Mouse (Mus musculus): ENCODE measurements at regions not wholly inside any gene's neighbourhood (a gene's known extent, or its start where the extent isn't known, plus 50 kb on each side); places are given as distances from the start of the nearest gene placed in this dataset.

GRCm38 (mm10) chr5:90164434-90164833 is 59.4 kb downstream of the Cox18 start:
- H3K36me3 ChIP-seq (ENCODE audit: insufficient read depth, low read length), result no peaks in the 10 kb centered on the region
- no peak overlapping the region for H3K9ac ChIP-seq (replicated peaks; ENCODE audit: low read length)
- H3K4me1 ChIP-seq (ENCODE audit: insufficient read depth, low read length), result peaks cover 4% of the 10 kb centered on the region; the same call in 1 of the 2 replicates
- H3K9me3 ChIP-seq (ENCODE audit: low read length), result no peaks in the 10 kb centered on the region
- H3K4me2 ChIP-seq (replicated peaks; ENCODE audit: low read depth, low read length), result no peak overlapping the region
- H3K4me3 ChIP-seq (ENCODE audit: low read length), result no peak overlapping the region
- no peaks in the 10 kb centered on the region for H3K27me3 ChIP-seq (ENCODE audit: insufficient read depth, low read length)
- no peak for ATAC-seq (ENCODE audit: low FRiP score, low TSS enrichment)
- WGBS, result 74% methylated on average over 8 of the region's 8 CpGs
- no peak overlapping the region for H3K27ac ChIP-seq (ENCODE audit: low read length)

DNA sequence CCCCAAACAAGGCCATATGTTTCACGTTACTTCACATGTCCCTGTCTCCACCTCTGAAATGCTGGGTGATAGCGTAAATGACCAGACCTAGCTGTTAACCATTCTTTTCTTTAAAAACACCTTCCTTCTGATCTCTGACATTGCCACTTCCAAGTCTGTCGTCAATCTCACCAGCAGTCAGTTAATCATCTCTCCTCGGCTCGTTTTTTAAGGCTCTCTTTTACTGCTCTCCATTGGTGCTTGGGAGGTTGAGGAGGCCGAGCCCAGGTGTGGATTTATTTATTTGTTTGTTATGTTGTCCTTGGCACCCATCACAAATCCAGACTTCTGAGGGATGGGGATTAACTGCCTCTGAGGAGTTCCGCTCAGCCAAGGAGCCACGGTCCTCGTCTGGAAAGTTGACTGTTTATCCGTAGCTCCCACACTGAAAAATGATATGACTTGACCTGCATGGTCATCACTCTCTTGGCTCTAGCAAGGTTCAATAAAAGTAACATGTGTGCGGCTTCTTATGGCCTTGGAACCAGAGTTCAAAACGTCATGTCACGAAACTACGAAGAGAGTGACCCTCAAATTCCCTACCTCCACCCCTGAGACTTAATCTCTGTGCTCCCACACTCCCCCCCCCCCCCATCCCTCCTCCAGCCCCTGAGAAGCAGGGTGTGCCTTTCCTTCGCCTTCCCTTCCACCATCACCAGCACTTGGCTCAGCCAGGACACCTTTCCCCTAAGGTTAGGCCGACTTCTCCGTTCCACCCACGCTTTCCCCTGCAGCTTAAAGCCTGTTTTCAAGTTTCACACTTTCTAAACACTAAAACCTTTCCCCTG is 60.6 kb downstream of the Cox18 start:
- peak; percentile 78 for ATAC-seq (ENCODE audit: low FRiP score, low TSS enrichment)
- Histone ChIP-seq H3K4me1 (ENCODE audit: insufficient read depth, low read length) (peaks cover 4% of the 10 kb centered on the region; the same call in 1 of the 2 replicates), H3K4me2 (replicated peaks; ENCODE audit: low read depth, low read length) (no peak overlapping the region), H3K4me3 (ENCODE audit: low read length) (no peak overlapping the region), H3K27me3 (ENCODE audit: insufficient read depth, low read length) (no peaks in the 10 kb centered on the region), H3K9me3 (ENCODE audit: low read length) (no peaks in the 10 kb centered on the region), H3K36me3 (ENCODE audit: insufficient read depth, low read length) (no peaks in the 10 kb centered on the region), H3K27ac (ENCODE audit: low read length) (no peak overlapping the region), H3K9ac (replicated peaks; ENCODE audit: low read length) (no peak overlapping the region)
- 21% methylated on average over 18 of the region's 18 CpGs for WGBS

DNA sequence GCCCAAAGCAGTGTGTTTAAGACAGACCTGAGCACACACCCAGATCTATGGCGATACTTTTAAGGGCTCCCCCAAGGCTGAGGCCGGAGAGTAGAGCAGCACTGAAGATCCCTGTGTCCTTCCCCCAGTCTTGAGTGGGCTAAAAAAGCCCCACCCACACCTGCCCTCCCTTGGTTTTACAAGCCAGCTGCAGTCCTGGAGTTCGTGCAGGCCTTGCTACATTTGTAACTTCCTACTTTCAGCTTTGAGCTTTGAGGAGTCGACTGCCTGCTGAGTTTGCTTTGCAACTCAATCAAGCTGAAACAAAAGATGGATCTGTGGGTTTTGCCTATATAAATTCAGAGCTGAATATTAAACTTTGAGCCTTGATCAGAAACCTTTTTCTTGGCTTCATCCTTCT is 63.5 kb downstream of the Cox18 start:
- Histone ChIP-seq H3K4me2 (replicated peaks; ENCODE audit: low read depth, low read length) (no peak overlapping the region), H3K4me1 (ENCODE audit: insufficient read depth, low read length) (peaks cover 4% of the 10 kb centered on the region; the same call in 1 of the 2 replicates), H3K27ac (ENCODE audit: low read length) (no peak overlapping the region), H3K36me3 (ENCODE audit: insufficient read depth, low read length) (no peaks in the 10 kb centered on the region), H3K9me3 (ENCODE audit: low read length) (no peaks in the 10 kb centered on the region), H3K27me3 (ENCODE audit: insufficient read depth, low read length) (no peaks in the 10 kb centered on the region), H3K9ac (replicated peaks; ENCODE audit: low read length) (no peak overlapping the region), H3K4me3 (ENCODE audit: low read length) (no peak overlapping the region)
- WGBS, result 62% methylated on average over 4 of the region's 4 CpGs
- ATAC-seq (ENCODE audit: low FRiP score, low TSS enrichment), result no peak

DNA sequence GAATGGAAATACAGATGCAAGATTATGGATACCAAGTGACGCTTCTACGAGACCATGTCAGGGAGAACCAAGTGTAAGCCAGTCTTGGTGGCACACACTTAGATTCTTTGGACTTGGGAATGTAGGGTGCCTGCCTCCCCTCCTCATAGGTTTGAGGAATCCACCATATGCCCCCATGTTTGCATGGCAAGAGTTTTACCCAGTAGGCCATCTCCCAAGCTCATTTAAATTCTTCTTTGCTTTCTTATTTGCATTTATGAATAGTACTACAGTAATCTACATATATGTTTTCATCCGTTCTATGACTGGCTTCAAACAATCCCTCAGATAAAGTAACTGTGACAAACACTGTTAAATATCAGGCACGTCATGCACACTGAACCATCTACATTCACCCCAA is 67.3 kb downstream of the Cox18 start:
- no peaks in the 10 kb centered on the region for H3K9me3 ChIP-seq (ENCODE audit: low read length)
- no peaks in the 10 kb centered on the region for H3K4me1 ChIP-seq (ENCODE audit: insufficient read depth, low read length)
- no peak overlapping the region for H3K27ac ChIP-seq (ENCODE audit: low read length)
- H3K9ac ChIP-seq (replicated peaks; ENCODE audit: low read length), result no peak overlapping the region
- H3K4me3 ChIP-seq (ENCODE audit: low read length), result no peak overlapping the region
- no peak for ATAC-seq (ENCODE audit: low FRiP score, low TSS enrichment)
- 95% methylated on average over 4 of the region's 4 CpGs for WGBS
- H3K4me2 ChIP-seq (replicated peaks; ENCODE audit: low read depth, low read length), result no peak overlapping the region
- no peaks in the 10 kb centered on the region for H3K36me3 ChIP-seq (ENCODE audit: insufficient read depth, low read length)
- no peaks in the 10 kb centered on the region for H3K27me3 ChIP-seq (ENCODE audit: insufficient read depth, low read length)

GRCm38 (mm10) chr5:90149611-90150532 is 73.9 kb downstream of the Cox18 start:
- Histone ChIP-seq H3K9ac (replicated peaks; ENCODE audit: low read length) (no peak overlapping the region), H3K4me3 (ENCODE audit: low read length) (no peak overlapping the region), H3K9me3 (ENCODE audit: low read length) (no peaks in the 10 kb centered on the region), H3K36me3 (ENCODE audit: insufficient read depth, low read length) (no peaks in the 10 kb centered on the region), H3K4me1 (ENCODE audit: insufficient read depth, low read length) (no peaks in the 10 kb centered on the region), H3K27ac (ENCODE audit: low read length) (no peak overlapping the region), H3K27me3 (ENCODE audit: insufficient read depth, low read length) (no peaks in the 10 kb centered on the region), H3K4me2 (replicated peaks; ENCODE audit: low read depth, low read length) (no peak overlapping the region)
- WGBS, result 56% methylated on average over 22 of the region's 22 CpGs
- no peak for ATAC-seq (ENCODE audit: low FRiP score, low TSS enrichment)

DNA sequence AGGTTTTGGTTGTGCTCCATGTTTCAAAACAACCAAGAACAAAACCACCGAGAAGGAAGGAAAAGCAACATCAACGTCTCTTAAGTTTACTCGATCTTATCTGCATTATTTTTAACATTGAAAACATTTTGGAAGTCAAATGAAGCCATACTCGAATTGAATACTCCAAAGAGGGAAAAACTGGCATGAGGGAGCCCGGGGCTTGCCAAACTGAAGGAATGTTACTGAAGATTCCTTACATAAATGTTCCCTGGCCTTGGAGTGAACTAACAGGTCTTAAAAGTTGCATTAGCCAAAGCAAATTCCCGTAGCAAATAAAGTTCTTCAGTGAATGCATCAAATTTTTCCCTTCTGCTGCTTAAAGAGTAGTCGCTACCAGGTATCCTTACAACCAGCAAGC is 87.8 kb downstream of the Cox18 start:
- Histone ChIP-seq H3K9ac (replicated peaks; ENCODE audit: low read length) (no peak overlapping the region), H3K27me3 (ENCODE audit: insufficient read depth, low read length) (no peaks in the 10 kb centered on the region), H3K4me3 (ENCODE audit: low read length) (no peak overlapping the region), H3K27ac (ENCODE audit: low read length) (no peak overlapping the region), H3K4me2 (replicated peaks; ENCODE audit: low read depth, low read length) (no peak overlapping the region), H3K9me3 (ENCODE audit: low read length) (no peaks in the 10 kb centered on the region), H3K36me3 (ENCODE audit: insufficient read depth, low read length) (no peaks in the 10 kb centered on the region), H3K4me1 (ENCODE audit: insufficient read depth, low read length) (no peaks in the 10 kb centered on the region)
- no peak for ATAC-seq (ENCODE audit: low FRiP score, low TSS enrichment)
- WGBS, result 81% methylated on average over 7 of the region's 7 CpGs

DNA sequence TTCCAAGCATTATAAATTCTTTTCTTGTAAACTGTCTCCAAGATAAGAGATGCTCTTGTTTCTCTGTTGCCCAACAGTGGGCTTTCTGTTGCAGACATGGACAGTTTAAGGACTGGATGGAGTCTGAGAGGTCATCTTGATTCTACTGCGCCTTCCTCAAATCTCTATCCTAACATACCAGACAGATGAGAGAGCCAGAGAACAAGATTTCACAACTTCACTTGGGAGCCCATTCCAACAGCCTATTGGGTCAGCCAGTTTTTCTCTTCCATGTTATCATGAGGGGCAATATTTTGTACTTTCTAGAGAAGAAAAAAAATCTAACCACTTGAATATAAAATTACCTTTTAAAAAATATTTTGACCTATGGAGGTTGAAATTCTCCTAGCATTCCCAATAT is 116.8 kb downstream of the Cox18 start:
- 93% methylated on average over 1 of the region's 1 CpGs for WGBS
- no peak overlapping the region for H3K4me2 ChIP-seq (replicated peaks; ENCODE audit: low read depth, low read length)
- no peak for ATAC-seq (ENCODE audit: low FRiP score, low TSS enrichment)
- no peaks in the 10 kb centered on the region for H3K4me1 ChIP-seq (ENCODE audit: insufficient read depth, low read length)
- no peaks in the 10 kb centered on the region for H3K9me3 ChIP-seq (ENCODE audit: low read length)
- no peak overlapping the region for H3K27ac ChIP-seq (ENCODE audit: low read length)
- H3K9ac ChIP-seq (replicated peaks; ENCODE audit: low read length), result no peak overlapping the region
- no peaks in the 10 kb centered on the region for H3K27me3 ChIP-seq (ENCODE audit: insufficient read depth, low read length)
- no peak overlapping the region for H3K4me3 ChIP-seq (ENCODE audit: low read length)
- no peaks in the 10 kb centered on the region for H3K36me3 ChIP-seq (ENCODE audit: insufficient read depth, low read length)

GRCm38 (mm10) chr5:90104672-90105071 is 119.1 kb downstream of the Cox18 start:
- no peak overlapping the region for H3K4me3 ChIP-seq (ENCODE audit: low read length)
- H3K36me3 ChIP-seq (ENCODE audit: insufficient read depth, low read length), result no peaks in the 10 kb centered on the region
- no peaks in the 10 kb centered on the region for H3K9me3 ChIP-seq (ENCODE audit: low read length)
- no peak overlapping the region for H3K9ac ChIP-seq (replicated peaks; ENCODE audit: low read length)
- no peak overlapping the region for H3K4me2 ChIP-seq (replicated peaks; ENCODE audit: low read depth, low read length)
- no peaks in the 10 kb centered on the region for H3K27me3 ChIP-seq (ENCODE audit: insufficient read depth, low read length)
- no peak overlapping the region for H3K27ac ChIP-seq (ENCODE audit: low read length)
- no peak for ATAC-seq (ENCODE audit: low FRiP score, low TSS enrichment)
- 74% methylated on average over 7 of the region's 7 CpGs for WGBS
- no peaks in the 10 kb centered on the region for H3K4me1 ChIP-seq (ENCODE audit: insufficient read depth, low read length)

GRCm38 (mm10) chr5:90088541-90088940 is 135.3 kb downstream of the Cox18 start:
- no peak for ATAC-seq (ENCODE audit: low FRiP score, low TSS enrichment)
- no peaks in the 10 kb centered on the region for H3K9me3 ChIP-seq (ENCODE audit: low read length)
- H3K4me1 ChIP-seq (ENCODE audit: insufficient read depth, low read length), result no peaks in the 10 kb centered on the region
- 87% methylated on average over 7 of the region's 7 CpGs for WGBS
- no peaks in the 10 kb centered on the region for H3K36me3 ChIP-seq (ENCODE audit: insufficient read depth, low read length)
- no peaks in the 10 kb centered on the region for H3K27me3 ChIP-seq (ENCODE audit: insufficient read depth, low read length)
- H3K27ac ChIP-seq (ENCODE audit: low read length), result no peak overlapping the region
- no peak overlapping the region for H3K4me3 ChIP-seq (ENCODE audit: low read length)
- no peak overlapping the region for H3K4me2 ChIP-seq (replicated peaks; ENCODE audit: low read depth, low read length)
- no peak overlapping the region for H3K9ac ChIP-seq (replicated peaks; ENCODE audit: low read length)

- H3K36me3 ChIP-seq (ENCODE audit: insufficient read depth, low read length), result no peaks in the 10 kb centered on the region
- ATAC-seq (ENCODE audit: low FRiP score, low TSS enrichment), result no peak
- no peaks in the 10 kb centered on the region for H3K4me1 ChIP-seq (ENCODE audit: insufficient read depth, low read length)
- 66% methylated on average over 6 of the region's 6 CpGs for WGBS
- H3K4me2 ChIP-seq (replicated peaks; ENCODE audit: low read depth, low read length), result no peak overlapping the region
- no peaks in the 10 kb centered on the region for H3K9me3 ChIP-seq (ENCODE audit: low read length)
- H3K9ac ChIP-seq (replicated peaks; ENCODE audit: low read length), result no peak overlapping the region
- no peaks in the 10 kb centered on the region for H3K27me3 ChIP-seq (ENCODE audit: insufficient read depth, low read length)
- no peak overlapping the region for H3K27ac ChIP-seq (ENCODE audit: low read length)
- no peak overlapping the region for H3K4me3 ChIP-seq (ENCODE audit: low read length)
Observed at GRCm38 (mm10) chr5:90086491-90086890, 137.3 kb downstream of the Cox18 start.

Measured in kidney, embryonic 16.5 days (tissue).